Mouse (Mus musculus) forelimb bud, embryonic 11.5 days (tissue): ENCODE measurements around the gene 1700018F24Rik.
A peak's percentile ranks its signal among the peaks of the same experiment; 100 is the strongest.
"Not testable (repeated sequence)": the region's sequence is repeated elsewhere in the genome, so short reads cannot be mapped to it uniquely, and the experiment has no call there.

Experiments used
- DNase-seq: peaks from one replicate; pipeline ENCODE4 v3.0.0-alpha.2; 2012; ENCODE audit warnings: low read depth, low spot score

1700018F24Rik gene

GRCm38 (mm10) chr5:145081866-145082613 lies 39.2 kb downstream of the 1700018F24Rik start:
- no peak for DNase-seq

- DNase-seq, result not testable (repeated sequence)
Observed at GRCm38 (mm10) chr5:145083201-145083600, 40.4 kb downstream of the 1700018F24Rik start.

- DNase-seq, result peak; percentile 96
Observed at GRCm38 (mm10) chr5:145083632-145084451, 41.1 kb downstream of the 1700018F24Rik start, which contains the start of the genes Arpc1a and Kpna7. Gene Arpc1a, plus strand, starts transcription at chr5:145083830. Gene Kpna7, minus strand, starts transcription at chr5:145084030.

- DNase-seq, result no peak
Observed at GRCm38 (mm10) chr5:145084822-145085221, 42.0 kb downstream of the 1700018F24Rik start.

- DNase-seq, result no peak
Observed at GRCm38 (mm10) chr5:145088186-145088585, 45.4 kb downstream of the 1700018F24Rik start.

GRCm38 (mm10) chr5:145089878-145090277 lies 47.1 kb downstream of the 1700018F24Rik start:
- DNase-seq, result no peak
